Comparison of ENCODE assay signal across 14 mouse cellular contexts in genomic region chr9:123507380-123507779, GRCm38 (mm10). TPM values are rescaled to one million over a fixed set of nuclear protein-coding genes. Genes with fewer than 3 reads are reported as not detected.
DNase-seq lines count a peak whose midpoint lies in the region; ATAC-seq and TF ChIP-seq lines count a peak whose summit lies in the region.
"Had no signal": no experiment of that assay in that cellular context is flagged by ENCODE, and none has a peak within 500 bp of the region (broad histone marks: within the 10 kb centered on the region; RNA-seq: fewer than 3 reads in every experiment).

No protein-coding gene starts in this region.

- H3K4me2 ChIP-seq in heart, embryonic 12.5 days, result no peak overlapping the region
- H3K4me2 ChIP-seq in CH12.LX (ENCODE audit: insufficient read depth, low read depth, poor library complexity, severe bottlenecking), result no peak overlapping the region
- H3K4me2 ChIP-seq: liver, embryonic 13.5 days had no signal

- intact Hi-C loops in heart, postnatal 10 days (cut with DNase I), result loop anchor here (1.0 to 5.0 kb wide), 2 partner anchors 57 to 350 kb away; no protein-coding TSS in a partner anchor
- intact Hi-C loops in left cerebral cortex, adult 2 months (cut with DNase I), result no loop called here
- intact Hi-C loops in left cerebral cortex, postnatal 10 days (cut with DNase I), result no loop called here

- H3K27me3 ChIP-seq in heart, embryonic 12.5 days (replicated peaks), result no peaks in the 10 kb centered on the region
- no peaks in the 10 kb centered on the region for H3K27me3 ChIP-seq in CH12.LX (replicated peaks)
- H3K27me3 ChIP-seq: liver, embryonic 13.5 days had no signal

- no peaks in the 10 kb centered on the region for H3K9me3 ChIP-seq in heart, embryonic 12.5 days (replicated peaks)
- no peaks in the 10 kb centered on the region for H3K9me3 ChIP-seq in CH12.LX (replicated peaks; ENCODE audit: low read length)
- H3K9me3 ChIP-seq: hindbrain, embryonic 10.5 days; liver, embryonic 13.5 days had no signal

- TF ChIP-seq EP300 in CH12.LX (IDR thresholded peaks at IDR 0.05; ENCODE audit: low read length), result no peak

- dilution Hi-C loops in CH12.LX (cut with MboI; ENCODE audit: extremely low pct_ligation_motif_present, extremely low pct_unique_long_range_greater_than_20kb, low sequenced_read_pairs), result no loop called here

- H3K4me1 ChIP-seq in heart, embryonic 12.5 days (replicated peaks), result peaks cover 28% of the 10 kb centered on the region
- peaks cover 16 to 82% of the 10 kb centered on the region in 2 experiments for H3K4me1 ChIP-seq in CH12.LX (ENCODE audit: control insufficient read depth in 1 of 2, insufficient read depth in 2 of 2)
- H3K4me1 ChIP-seq: hindbrain, embryonic 10.5 days had no signal

- DNase-seq in heart, postnatal 10 days, result no peak
- no peak for DNase-seq in left cerebral cortex, adult 2 months (ENCODE audit: extremely low spot score in 1 of 2, low spot score in 2 of 2)
- DNase-seq in left cerebral cortex, postnatal 10 days (ENCODE audit: extremely low spot score in 1 of 2, low spot score in 2 of 2), result no peak
- DNase-seq in CH12.LX (ENCODE audit: extremely low read depth), result no peak
- no peak for DNase-seq in brain, embryonic 14.5 days (ENCODE audit: low read depth)
- no peak for DNase-seq in spleen, adult 12 weeks (ENCODE audit: low spot score)
- no peak for DNase-seq in right cerebral cortex, postnatal 14 days
- DNase-seq: cerebellum, adult 18-20 months; kidney, adult 8-10 months; layer of hippocampus, adult 9-11 months; liver, embryonic 13.5 days had no signal

- 75% methylated on average over 2 of the region's 2 CpGs for WGBS in heart, embryonic 12.5 days

- no peak for ATAC-seq in heart, embryonic 12.5 days (ENCODE audit: insufficient number of reproducible peaks, low FRiP score)
- ATAC-seq: forebrain, embryonic 16.5 days had no signal

- H3K79me2 ChIP-seq in CH12.LX (replicated peaks; ENCODE audit: control insufficient read depth, extremely low read depth, insufficient read depth, poor library complexity, severe bottlenecking), result peaks cover 11% of the 10 kb centered on the region

- peak; percentile 26 for TF ChIP-seq RAD21 in CH12.LX (IDR thresholded peaks at IDR 0.05; ENCODE audit: low read depth, low read length)

- peak overlapping the region; percentile 39; the same call in 1 of the 2 replicates for H3K27ac ChIP-seq in heart, embryonic 12.5 days (ENCODE audit: poor library complexity, severe bottlenecking)
- no peak overlapping the region for H3K27ac ChIP-seq in left cerebral cortex, adult 2 months
- H3K27ac ChIP-seq in CH12.LX (ENCODE audit: insufficient read depth, low read depth), result no peak overlapping the region
- H3K27ac ChIP-seq: hindbrain, embryonic 10.5 days; liver, embryonic 13.5 days had no signal

- no peak overlapping the region for H3K9ac ChIP-seq in heart, embryonic 12.5 days
- H3K9ac ChIP-seq in CH12.LX (ENCODE audit: insufficient read depth, low read depth), result no peak overlapping the region
- H3K9ac ChIP-seq: liver, embryonic 13.5 days had no signal

- in situ Hi-C loops in CH12.LX (cut with MboI; ENCODE audit: low pct_ligation_motif_present, low pct_unique_long_range_greater_than_20kb, low sequenced_read_pairs), result no loop called here

- H3K36me3 ChIP-seq in heart, embryonic 12.5 days, result peaks cover 31% of the 10 kb centered on the region
- peaks cover 50 to 80% of the 10 kb centered on the region in 2 experiments for H3K36me3 ChIP-seq in CH12.LX (replicated peaks in 1 of 2; ENCODE audit: control insufficient read depth in 1 of 2, insufficient read depth in 1 of 2, low read length in 1 of 2)

- TF ChIP-seq CTCF in left cerebral cortex, adult 2 months (IDR thresholded peaks at IDR 0.05), result peak; percentile 53
- peak in 1 of 2 experiments; percentile 43; a peak in 2 of 4 replicates for TF ChIP-seq CTCF in CH12.LX (conservative IDR thresholded peaks at IDR 0.05 in 1 of 2, IDR thresholded peaks at IDR 0.05 in 1 of 2; ENCODE audit: low read depth in 2 of 2, low read length in 2 of 2)
- TF ChIP-seq CTCF in brain, embryonic 14.5 days (IDR thresholded peaks at IDR 0.05; ENCODE audit: borderline replicate concordance, extremely low read depth, insufficient read depth, insufficient read length), result peak; percentile 2; the same call in 1 of the 2 replicates

- H3K4me3 ChIP-seq in heart, embryonic 12.5 days, result no peak overlapping the region
- H3K4me3 ChIP-seq in left cerebral cortex, adult 2 months, result no peak overlapping the region
- no peak overlapping the region for H3K4me3 ChIP-seq in CH12.LX (replicated peaks in 1 of 3; ENCODE audit: low read depth in 2 of 3, low read length in 2 of 3, poor library complexity in 1 of 3)
- H3K4me3 ChIP-seq: hindbrain, embryonic 10.5 days; liver, embryonic 13.5 days had no signal

- TF ChIP-seq POLR2A in CH12.LX (IDR thresholded peaks at IDR 0.05; ENCODE audit: low read depth, low read length), result no peak
- TF ChIP-seq POLR2A in brain, embryonic 14.5 days (IDR thresholded peaks at IDR 0.05; ENCODE audit: borderline replicate concordance, extremely low read depth, insufficient read depth, insufficient read length, poor library complexity, severe bottlenecking), result no peak

TF ChIP-seq in CH12.LX, 34 proteins besides CTCF, POLR2A, EP300 and RAD21:
- TF ChIP-seq ZNF384 (IDR thresholded peaks at IDR 0.05; ENCODE audit: low read depth, low read length) (no peak), MAFK (IDR thresholded peaks at IDR 0.05; ENCODE audit: insufficient replicate concordance, low read length) (no peak), UBTF (IDR thresholded peaks at IDR 0.05; ENCODE audit: low read depth, low read length) (no peak), HCFC1 (IDR thresholded peaks at IDR 0.05; ENCODE audit: low read depth, low read length) (no peak), NRF1 (IDR thresholded peaks at IDR 0.05; ENCODE audit: low read depth, low read length) (no peak), CHD2 (IDR thresholded peaks at IDR 0.05; ENCODE audit: low read length) (no peak), MAX (IDR thresholded peaks at IDR 0.05; ENCODE audit: low read length) (no peak), MAZ (IDR thresholded peaks at IDR 0.05; ENCODE audit: low read depth, low read length) (no peak), GABPA (IDR thresholded peaks at IDR 0.05; ENCODE audit: insufficient replicate concordance, low read depth, low read length) (no peak), IRF4 (IDR thresholded peaks at IDR 0.05; ENCODE audit: low read depth, low read length) (no peak), JUN (IDR thresholded peaks at IDR 0.05; ENCODE audit: insufficient read depth, low read depth, low read length) (no peak), ZKSCAN1 (IDR thresholded peaks at IDR 0.05; ENCODE audit: borderline replicate concordance, low read depth, low read length) (no peak), MXI1 (IDR thresholded peaks at IDR 0.05; ENCODE audit: low read depth, low read length) (no peak)

RNA-seq across cellular contexts. Expression of gene Sacm1l, which starts 22.2 kb away (rescaled TPM):
- 48.2 and 54.3 TPM in 2 replicates for polyA plus RNA-seq in heart, embryonic 12.5 days (2016; fragmentation: Nextera tagmentation; extraction: Ambion mirVana)
- total RNA-seq in heart, postnatal 10 days (2021), result 10 to 100 TPM; 43.5 to 45.3 TPM
- 10 to 100 TPM; 62.2 to 62.3 TPM for total RNA-seq in left cerebral cortex, adult 2 months (2021)
- 10 to 100 TPM; 42.4 to 46.1 TPM for total RNA-seq in left cerebral cortex, postnatal 10 days (2021)
- total RNA-seq in CH12.LX (2012; rRNA removed), result 29.5 and 31.1 TPM in 2 replicates
- 67.6 and 77.0 TPM in 2 replicates for total RNA-seq in CH12.LX (2014; rRNA removed)
- 37.4 and 38.2 TPM in 2 replicates for polyA plus RNA-seq in CH12.LX (2012; ENCODE audit: insufficient read length, low read depth)
- 25.0 and 26.2 TPM in 2 replicates for polyA plus RNA-seq in brain, embryonic 14.5 days (2012; rRNA removed)

RNA-seq across cellular contexts. Expression of gene Limd1, which starts 28.9 kb away (rescaled TPM):
- polyA plus RNA-seq in heart, embryonic 12.5 days (2016; fragmentation: Nextera tagmentation; extraction: Ambion mirVana), result 37.8 and 40.8 TPM in 2 replicates
- total RNA-seq in heart, postnatal 10 days (2021), result 10 to 100 TPM; 49.6 to 53.5 TPM
- total RNA-seq in left cerebral cortex, adult 2 months (2021), result 1 to 10 TPM; 6.2 to 7.8 TPM
- 10 to 100 TPM in 1 of 2 experiments, 1 to 10 TPM in 1; 9.9 to 10.1 TPM for total RNA-seq in left cerebral cortex, postnatal 10 days (2021)
- 64.5 and 68.6 TPM in 2 replicates for total RNA-seq in CH12.LX (2012; rRNA removed)
- 52.6 and 52.7 TPM in 2 replicates for total RNA-seq in CH12.LX (2014; rRNA removed)
- polyA plus RNA-seq in CH12.LX (2012; ENCODE audit: insufficient read length, low read depth), result 54.6 and 60.5 TPM in 2 replicates
- polyA plus RNA-seq in brain, embryonic 14.5 days (2012; rRNA removed), result 15.4 and 16.5 TPM in 2 replicates

Comparison
In these comparisons a context has a peak if more than half of its experiments do, and no peak if none do; other contexts are left out.
1. RNA of gene Limd1, which starts 28.9 kb away (total RNA-seq): 52.6 to 68.6 TPM in CH12.LX and 49.6 to 53.5 TPM in heart, postnatal 10 days; 9.9 to 10.1 TPM in left cerebral cortex, postnatal 10 days and 6.2 to 7.8 TPM in left cerebral cortex, adult 2 months; every median in the first group is over 4 times any median in the second.